Mouse (Mus musculus): ENCODE measurements at regions not wholly inside any gene's neighbourhood (a gene's known extent, or its start where the extent isn't known, plus 50 kb on each side); places are given as distances from the start of the nearest gene placed in this dataset.
A peak's percentile ranks its signal among the peaks of the same experiment; 100 is the strongest.
"Not testable (repeated sequence)": the region's sequence is repeated elsewhere in the genome, so short reads cannot be mapped to it uniquely, and the experiment has no call there.

DNA sequence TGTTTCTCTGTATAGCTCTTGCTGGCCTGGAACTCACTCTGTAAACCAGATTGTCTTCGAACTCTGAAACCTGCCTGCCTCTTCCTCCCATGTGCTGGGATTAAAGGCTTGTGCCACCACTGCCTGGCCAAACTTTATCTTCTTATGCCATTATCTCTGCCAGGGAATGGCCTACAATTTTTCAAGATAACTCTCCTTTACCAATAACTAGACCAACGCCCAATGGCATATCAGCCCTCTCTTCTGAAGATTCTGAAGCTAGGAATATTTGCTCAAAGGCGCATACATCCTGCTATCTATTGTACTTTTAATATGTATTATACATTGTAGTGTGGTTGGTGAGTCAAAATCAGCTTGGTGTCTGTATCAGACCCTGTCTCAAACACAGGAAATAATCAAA, 235.4 kb upstream of the Cts3 start:
- not testable (repeated sequence) for DNase-seq (ENCODE audit: low spot score in 2 of 2)

DNA sequence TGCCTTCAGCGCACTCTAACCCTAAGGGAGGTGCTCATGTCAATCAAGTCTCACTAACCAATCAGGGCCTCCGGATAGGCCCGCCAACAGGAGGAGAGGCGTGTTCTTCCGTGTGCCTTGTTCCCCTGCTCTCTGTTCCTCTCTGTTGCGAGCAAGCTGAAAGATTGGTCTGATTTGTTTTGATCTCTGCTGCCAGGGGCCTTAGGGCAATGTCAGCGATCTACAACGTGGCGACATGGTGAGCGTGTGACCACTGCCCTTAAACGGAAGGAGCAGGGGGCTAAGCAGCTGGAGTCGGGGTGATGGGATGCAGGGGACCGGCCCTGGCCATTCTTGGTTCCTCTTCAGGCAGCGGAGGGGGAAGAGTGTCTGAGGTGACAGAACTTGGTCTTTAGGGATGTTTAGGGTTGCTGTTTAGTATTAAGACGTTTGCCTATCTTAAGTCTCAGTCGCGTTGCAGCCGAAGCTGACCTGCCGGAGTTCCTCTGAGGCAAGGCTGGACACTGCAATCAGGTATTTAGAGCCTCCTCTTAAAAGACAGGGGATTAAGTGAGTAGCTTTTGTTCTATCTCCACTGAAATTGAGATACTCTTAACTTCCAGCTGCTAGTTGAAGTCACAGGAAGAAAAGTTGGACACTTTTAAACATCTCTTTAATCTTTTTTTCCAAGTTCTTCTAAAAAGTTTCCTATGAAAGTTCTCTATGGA, 234.4 kb upstream of the Cts3 start:
- peak; percentile 3 for DNase-seq (ENCODE audit: low spot score in 2 of 2)

DNA sequence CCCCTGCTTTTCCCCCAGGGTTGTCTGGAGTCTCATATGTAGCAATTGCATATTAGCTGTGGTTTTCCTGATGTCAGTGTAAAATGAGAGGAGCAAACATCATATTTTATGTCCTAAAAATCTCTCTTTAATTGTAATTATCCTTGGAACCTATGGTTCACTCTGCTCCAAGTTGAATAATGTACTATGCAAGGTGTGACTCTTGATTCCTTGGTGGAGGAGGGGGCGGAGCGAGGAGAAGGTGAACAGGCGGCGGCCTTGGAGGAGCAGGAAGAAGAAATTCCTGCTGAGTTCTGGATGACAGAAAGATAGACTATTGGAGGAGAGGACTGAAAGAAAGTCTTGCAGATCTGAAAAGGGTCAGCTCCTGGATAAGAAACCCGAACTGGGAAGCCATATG, 233.8 kb upstream of the Cts3 start:
- DNase-seq (ENCODE audit: low spot score in 2 of 2), result not testable (repeated sequence)

DNA sequence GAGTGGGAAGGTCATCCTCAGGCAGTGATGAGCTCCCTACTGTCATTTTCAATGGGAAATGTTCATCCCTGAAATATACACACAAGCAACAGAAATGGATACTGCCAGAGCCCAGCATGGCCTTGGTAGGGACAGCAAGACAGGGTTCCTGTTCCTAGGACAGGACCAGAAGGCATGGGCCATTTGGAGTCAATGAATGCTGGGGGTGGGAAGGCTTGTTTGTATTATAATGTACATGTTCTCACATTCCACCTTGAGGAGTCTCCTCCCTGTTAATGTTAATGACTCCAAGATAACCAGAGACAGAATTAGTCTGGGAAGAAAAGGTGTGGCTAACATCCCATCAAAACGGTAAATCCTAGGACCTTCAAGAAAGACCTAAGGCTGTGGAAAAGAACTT, 193.5 kb upstream of the Cts3 start:
- not testable (repeated sequence) for DNase-seq (ENCODE audit: low spot score in 2 of 2)
